Mouse (Mus musculus) heart, embryonic 14.5 days (tissue): Measurements from ENCODE around the gene Fgfr2. TPM values are rescaled to one million over a fixed set of nuclear protein-coding genes. Genes with fewer than 3 reads are reported as not detected.
A peak's percentile ranks its signal among the peaks of the same experiment; 100 is the strongest.

ENCODE experiments used
- ATAC-seq: fragments of 200-750 bp; cut with Nextera tagmentation; 2 replicates; pipeline ENCODE4 v1.8.0; 2017; ENCODE audit warnings: low read depth, moderate TSS enrichment; ENCODE audit not compliant: insufficient number of reproducible peaks, insufficient read depth, low FRiP score
- H3K27ac ChIP-seq, 2 experiments: fragments of 200-500 bp in 1 of 2; fragments of 300-500 bp in 1 of 2; sonication (generic) in 1 of 2; replicated peaks in 1 of 2; 2 replicates each; pipeline ENCODE4 v1.5.1; 2012 to 2014; ENCODE audit warnings: low read depth in 2 of 2, low read length in 2 of 2, control low read depth in 1 of 2, mild to moderate bottlenecking in 1 of 2, mixed read lengths in 1 of 2; ENCODE audit not compliant: control insufficient read depth in 1 of 2, insufficient read depth in 1 of 2
- H3K27me3 ChIP-seq: fragments of 300-500 bp; sonication (generic); 2 replicates; pipeline ENCODE4 v1.6.1; 2014; ENCODE audit warnings: mild to moderate bottlenecking, low read length, control low read depth; ENCODE audit not compliant: control insufficient read depth, insufficient read depth
- H3K36me3 ChIP-seq: fragments of 300-500 bp; sonication (generic); 2 replicates; pipeline ENCODE4 v1.6.1; 2014; ENCODE audit warnings: mild to moderate bottlenecking, control low read depth, low read length, mixed read lengths; ENCODE audit not compliant: control insufficient read depth, insufficient read depth
- H3K4me1 ChIP-seq, 2 experiments: fragments of 200-500 bp in 1 of 2; fragments of 300-500 bp in 1 of 2; sonication (generic) in 1 of 2; 2 replicates each; pipeline ENCODE4 v1.6.1; 2012 to 2014; ENCODE audit warnings: low read length in 2 of 2, control low read depth in 1 of 2, mixed read lengths in 1 of 2; ENCODE audit not compliant: control insufficient read depth in 2 of 2, insufficient read depth in 2 of 2
- H3K4me2 ChIP-seq: fragments of 300-500 bp; sonication (generic); 2 replicates; pipeline ENCODE4 v1.6.1; 2014; ENCODE audit warnings: mild to moderate bottlenecking, low read length
- H3K4me3 ChIP-seq, 2 experiments: fragments of 200-500 bp in 1 of 2; fragments of 300-500 bp in 1 of 2; sonication (generic) in 1 of 2; 2 replicates each; pipeline ENCODE4 v1.5.1; 2012 to 2014; ENCODE audit warnings: low read length in 2 of 2, mild to moderate bottlenecking in 2 of 2, control low read depth in 1 of 2, low read depth in 1 of 2, moderate library complexity in 1 of 2; ENCODE audit not compliant: control insufficient read depth in 1 of 2, insufficient read depth in 1 of 2
- H3K9ac ChIP-seq: fragments of 300-500 bp; sonication (generic); 2 replicates; pipeline ENCODE4 v1.6.1; 2014; ENCODE audit warnings: mild to moderate bottlenecking, low read length
- H3K9me3 ChIP-seq: fragments of 300-500 bp; sonication (generic); 2 replicates; pipeline ENCODE4 v1.6.1; 2016; ENCODE audit warnings: low read length, control low read depth; ENCODE audit not compliant: control insufficient read depth
- WGBS: fragments of 180-500 bp; shearing (Covaris S2); extraction: QIAGEN DNeasy Blood & Tissue Kit; methylation state at CpG from one replicate; pipeline ENCODE4 v1.1.7; 2014; 5-methylcytosine and 5-hydroxymethylcytosine counted together
- polyA plus RNA-seq: library from polyadenylated mRNA; unstranded; fragments of >200 nt; fragmentation: Nextera tagmentation; extraction: Ambion mirVana; gene quantifications from 2 replicates; pipeline ENCODE4 v1.2.1, GENCODE M21; 2014

The Fgfr2 gene
- polyA plus RNA-seq, 1 experiment from 2014 or later = 22.4 TPM

GRCm38 (mm10) chr7:130269124-130269867 is 2853.9 kb downstream of the Fgfr2 start:
- Histone ChIP-seq H3K9me3 (no peaks in the 10 kb centered on the region), H3K4me1 (peaks cover 7 to 11% of the 10 kb centered on the region in 2 experiments), H3K27me3 (peaks cover 3% of the 10 kb centered on the region; the same call in 1 of the 2 replicates), H3K36me3 (no peaks in the 10 kb centered on the region), H3K4me3 (no peak overlapping the region), H3K27ac (no peak overlapping the region), H3K9ac (no peak overlapping the region), H3K4me2 (no peak overlapping the region)
- 63% methylated on average over 16 of the region's 16 CpGs for WGBS
- no peak for ATAC-seq

GRCm38 (mm10) chr7:130267099-130267498 is 2856.1 kb downstream of the Fgfr2 start:
- 40% methylated on average over 5 of the region's 5 CpGs for WGBS
- Histone ChIP-seq H3K4me2 (no peak overlapping the region), H3K27ac (no peak overlapping the region), H3K4me1 (peaks cover 14 to 15% of the 10 kb centered on the region in 2 experiments), H3K27me3 (peaks cover 5% of the 10 kb centered on the region; the same call in 1 of the 2 replicates), H3K9me3 (no peaks in the 10 kb centered on the region), H3K9ac (no peak overlapping the region), H3K4me3 (no peak overlapping the region), H3K36me3 (no peaks in the 10 kb centered on the region)
- no peak for ATAC-seq

- H3K4me1 ChIP-seq = peaks cover 15 to 17% of the 10 kb centered on the region in 2 experiments
- H3K27me3 ChIP-seq = peaks cover 5% of the 10 kb centered on the region; the same call in 1 of the 2 replicates
- H3K36me3 ChIP-seq = peaks cover 4% of the 10 kb centered on the region; the same call in 1 of the 2 replicates
- WGBS = under 1% methylated on average over 46 of the region's 52 CpGs
- H3K27ac ChIP-seq = peak overlapping the region; percentile 60 to 78
- peak; percentile 85 for ATAC-seq
- H3K9ac ChIP-seq = peak overlapping the region; percentile 85
- H3K4me3 ChIP-seq = peak overlapping the region; percentile 76 to 78
- H3K4me2 ChIP-seq = peak overlapping the region; percentile 96
- no peaks in the 10 kb centered on the region for H3K9me3 ChIP-seq
Measured at GRCm38 (mm10) chr7:130266166-130266490, 2857.0 kb downstream of the Fgfr2 start.

- peak; percentile 38 for ATAC-seq
- H3K27ac ChIP-seq = peak overlapping the region; percentile 60 to 78
- H3K9ac ChIP-seq = peak overlapping the region; percentile 85
- peaks cover 4% of the 10 kb centered on the region; the same call in 1 of the 2 replicates for H3K36me3 ChIP-seq
- H3K4me3 ChIP-seq = peak overlapping the region; percentile 76 to 78
- H3K9me3 ChIP-seq = no peaks in the 10 kb centered on the region
- peaks cover 19 to 21% of the 10 kb centered on the region in 2 experiments for H3K4me1 ChIP-seq
- H3K27me3 ChIP-seq = peaks cover 5% of the 10 kb centered on the region; the same call in 1 of the 2 replicates
- peak overlapping the region; percentile 96 for H3K4me2 ChIP-seq
- WGBS = under 1% methylated on average over 58 of the region's 58 CpGs
Measured at GRCm38 (mm10) chr7:130265319-130266165, 2857.6 kb downstream of the Fgfr2 start.

- 0 out of 2 replicates have a peak, but pooled peaks have one; percentile 30 for ATAC-seq
Measured at GRCm38 (mm10) chr7:130264616-130265318, 2858.4 kb downstream of the Fgfr2 start.

GRCm38 (mm10) chr7:130263799-130264351 is 2859.3 kb downstream of the Fgfr2 start:
- WGBS = 25% methylated on average over 20 of the region's 20 CpGs

More at GRCm38 (mm10) chr7:130264616-130265318, 2858.4 kb downstream of the Fgfr2 start:
- Histone ChIP-seq H3K9ac (peak overlapping the region; percentile 85), H3K27me3 (peaks cover 5% of the 10 kb centered on the region; the same call in 1 of the 2 replicates), H3K27ac (peak overlapping the region; percentile 3 to 78; a peak in 3 of 4 replicates), H3K9me3 (no peaks in the 10 kb centered on the region), H3K36me3 (peaks cover 4% of the 10 kb centered on the region; the same call in 1 of the 2 replicates), H3K4me1 (peaks cover 19 to 21% of the 10 kb centered on the region in 2 experiments), H3K4me2 (peak overlapping the region; percentile 96), H3K4me3 (peak overlapping the region; percentile 76 to 78)
- WGBS = under 1% methylated on average over 38 of the region's 41 CpGs

More at GRCm38 (mm10) chr7:130263799-130264351, 2859.3 kb downstream of the Fgfr2 start:
- peaks cover 19 to 21% of the 10 kb centered on the region in 2 experiments for H3K4me1 ChIP-seq
- peaks cover 4% of the 10 kb centered on the region; the same call in 1 of the 2 replicates for H3K36me3 ChIP-seq
- H3K27me3 ChIP-seq = peaks cover 5% of the 10 kb centered on the region; the same call in 1 of the 2 replicates
- H3K4me2 ChIP-seq = peak overlapping the region; percentile 96
- H3K9ac ChIP-seq = peak overlapping the region; percentile 85
- H3K27ac ChIP-seq = peak overlapping the region in 1 of 2 experiments; percentile 17; a peak in 2 of 4 replicates
- no peak for ATAC-seq
- H3K4me3 ChIP-seq = peak overlapping the region; percentile 76 to 78
- no peaks in the 10 kb centered on the region for H3K9me3 ChIP-seq
